Mouse (Mus musculus): ENCODE measurements around the gene C1qtnf7. TPM values are rescaled to one million over a fixed set of nuclear protein-coding genes. Genes with fewer than 3 reads are reported as not detected.

Gene C1qtnf7
- total and polyA plus RNA-seq, 3 experiments, result not detected

DNA sequence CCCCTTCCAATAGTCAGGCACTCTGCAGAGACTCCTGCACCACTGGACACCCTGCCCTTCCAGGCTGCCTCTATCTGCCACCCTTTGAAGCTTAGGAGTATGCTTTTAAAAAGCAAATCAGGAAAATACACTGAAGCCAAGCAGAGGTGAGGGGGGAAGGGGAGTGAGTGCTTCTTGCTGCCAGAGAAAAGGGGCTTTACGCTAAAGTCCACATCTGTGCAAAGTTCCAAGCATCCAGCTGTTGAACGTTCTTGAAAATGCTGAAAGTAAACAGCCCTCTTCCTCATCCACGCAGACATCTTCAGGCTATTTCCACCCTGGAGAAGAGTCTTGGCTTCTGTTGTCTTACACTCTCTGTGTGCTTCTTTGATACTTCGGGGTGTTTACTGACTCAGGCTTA, 34.6 kb downstream of the C1qtnf7 start:
- TF ChIP-seq USF2 (IDR thresholded peaks at IDR 0.05; ENCODE audit: borderline replicate concordance in 1 of 2, insufficient read depth in 1 of 2, low read depth in 1 of 2, low read length in 2 of 2) (no peak), NELFE (IDR thresholded peaks at IDR 0.05; ENCODE audit: low read depth, low read length) (no peak), CHD1 (IDR thresholded peaks at IDR 0.05; ENCODE audit: low read depth, low read length) (no peak), KAT2A (conservative IDR thresholded peaks at IDR 0.05; ENCODE audit: low read depth, low read length) (no peak), GATA1 (IDR thresholded peaks at IDR 0.05; ENCODE audit: low read depth, low read length) (no peak), ETS1 (IDR thresholded peaks at IDR 0.05; ENCODE audit: low read depth, low read length) (no peak), SMC3 (IDR thresholded peaks at IDR 0.05; ENCODE audit: low read depth, low read length) (no peak), RCOR1 (IDR thresholded peaks at IDR 0.05; ENCODE audit: low read depth, low read length) (no peak), MXI1 (IDR thresholded peaks at IDR 0.05; ENCODE audit: low read depth, low read length) (no peak), MAX (IDR thresholded peaks at IDR 0.05; ENCODE audit: low read length) (no peak), E2F4 (IDR thresholded peaks at IDR 0.05; ENCODE audit: borderline replicate concordance, low read depth, low read length) (no peak), MAFK (IDR thresholded peaks at IDR 0.05; ENCODE audit: borderline replicate concordance, low read depth, low read length) (no peak), SIN3A (IDR thresholded peaks at IDR 0.05; ENCODE audit: low read length) (no peak), POLR2AphosphoS2 (IDR thresholded peaks at IDR 0.05; ENCODE audit: low read length) (no peak), POLR2A (IDR thresholded peaks at IDR 0.05; ENCODE audit: control insufficient read depth in 1 of 2, insufficient read depth in 1 of 2, low read depth in 1 of 2, low read length in 2 of 2, poor library complexity in 1 of 2) (no peak), MAZ (IDR thresholded peaks at IDR 0.05; ENCODE audit: low read depth, low read length) (no peak), CHD2 (IDR thresholded peaks at IDR 0.05; ENCODE audit: low read length) (no peak), ZC3H11A (IDR thresholded peaks at IDR 0.05; ENCODE audit: low read depth, low read length) (no peak), MEF2A (IDR thresholded peaks at IDR 0.05; ENCODE audit: extremely low read depth, insufficient replicate concordance, low read depth, low read length, poor library complexity, severe bottlenecking) (no peak), JUND (IDR thresholded peaks at IDR 0.05; ENCODE audit: low read depth, low read length) (no peak)
- H3K36me3 ChIP-seq (ENCODE audit: control insufficient read depth in 1 of 2, insufficient read depth in 2 of 2, low read length in 2 of 2), result no peaks in the 10 kb centered on the region
- H3K9me3 ChIP-seq (replicated peaks; ENCODE audit: insufficient read depth, low read length), result no peaks in the 10 kb centered on the region
- DNase-seq (ENCODE audit: low read depth, low spot score), result no peak
- H3K9ac ChIP-seq (ENCODE audit: control insufficient read depth, low read depth, low read length, poor library complexity, severe bottlenecking), result no peak overlapping the region
- no peaks in the 10 kb centered on the region for H3K27me3 ChIP-seq (ENCODE audit: control insufficient read depth in 1 of 2, insufficient read depth in 2 of 2, low read length in 2 of 2)
- H3K79me2 ChIP-seq (ENCODE audit: control insufficient read depth, insufficient read depth, low read length, poor library complexity), result no peaks in the 10 kb centered on the region
- H3K27ac ChIP-seq (ENCODE audit: control insufficient read depth, low read depth, low read length), result no peak overlapping the region
- no peaks in the 10 kb centered on the region for H3K4me1 ChIP-seq (ENCODE audit: control insufficient read depth in 1 of 2, insufficient read depth in 2 of 2, low read length in 2 of 2)
- H3K4me3 ChIP-seq (ENCODE audit: control insufficient read depth in 1 of 2, insufficient read depth in 1 of 2, low read depth in 2 of 2, low read length in 2 of 2), result no peak overlapping the region

DNA sequence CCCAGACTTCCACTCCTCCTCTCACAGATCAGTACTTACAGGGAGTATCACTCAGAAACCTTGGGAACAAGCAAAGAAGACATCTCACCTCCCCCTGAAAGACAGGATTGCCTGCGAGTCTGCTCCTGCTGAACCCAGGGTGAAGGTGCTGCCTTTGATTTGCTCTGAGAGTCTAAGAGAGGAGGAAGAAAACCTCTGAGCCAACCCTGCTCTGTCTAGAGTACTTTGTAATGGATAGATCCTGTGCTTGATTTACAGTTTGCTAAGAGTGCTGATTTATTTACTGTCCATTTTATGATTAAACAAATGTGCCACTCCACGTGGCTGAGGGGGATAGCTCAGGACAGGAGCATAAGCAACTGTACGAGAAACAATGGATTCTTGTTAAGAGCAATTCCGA, 35.1 kb downstream of the C1qtnf7 start:
- Histone ChIP-seq H3K4me1 (ENCODE audit: control insufficient read depth in 1 of 2, insufficient read depth in 2 of 2, low read length in 2 of 2) (no peaks in the 10 kb centered on the region), H3K79me2 (ENCODE audit: control insufficient read depth, insufficient read depth, low read length, poor library complexity) (no peaks in the 10 kb centered on the region), H3K9ac (ENCODE audit: control insufficient read depth, low read depth, low read length, poor library complexity, severe bottlenecking) (no peak overlapping the region), H3K9me3 (replicated peaks; ENCODE audit: insufficient read depth, low read length) (no peaks in the 10 kb centered on the region), H3K4me3 (ENCODE audit: control insufficient read depth in 1 of 2, insufficient read depth in 1 of 2, low read depth in 2 of 2, low read length in 2 of 2) (no peak overlapping the region), H3K27ac (ENCODE audit: control insufficient read depth, low read depth, low read length) (no peak overlapping the region), H3K27me3 (ENCODE audit: control insufficient read depth in 1 of 2, insufficient read depth in 2 of 2, low read length in 2 of 2) (no peaks in the 10 kb centered on the region), H3K36me3 (ENCODE audit: control insufficient read depth in 1 of 2, insufficient read depth in 2 of 2, low read length in 2 of 2) (no peaks in the 10 kb centered on the region)
- DNase-seq (ENCODE audit: low read depth, low spot score), result no peak
- TF ChIP-seq E2F4 (IDR thresholded peaks at IDR 0.05; ENCODE audit: borderline replicate concordance, low read depth, low read length) (no peak), BHLHE40 (IDR thresholded peaks at IDR 0.05; ENCODE audit: borderline replicate concordance, low read depth, low read length) (no peak), JUND (IDR thresholded peaks at IDR 0.05; ENCODE audit: low read depth, low read length) (no peak), MAX (IDR thresholded peaks at IDR 0.05; ENCODE audit: low read length) (no peak), MXI1 (IDR thresholded peaks at IDR 0.05; ENCODE audit: low read depth, low read length) (no peak), ZC3H11A (IDR thresholded peaks at IDR 0.05; ENCODE audit: low read depth, low read length) (no peak), ZNF384 (IDR thresholded peaks at IDR 0.05; ENCODE audit: low read depth, low read length) (no peak), USF2 (IDR thresholded peaks at IDR 0.05; ENCODE audit: borderline replicate concordance in 1 of 2, insufficient read depth in 1 of 2, low read depth in 1 of 2, low read length in 2 of 2) (no peak), POLR2A (IDR thresholded peaks at IDR 0.05; ENCODE audit: control insufficient read depth in 1 of 2, insufficient read depth in 1 of 2, low read depth in 1 of 2, low read length in 2 of 2, poor library complexity in 1 of 2) (no peak), NRF1 (IDR thresholded peaks at IDR 0.05; ENCODE audit: insufficient read depth, low read depth, low read length, poor library complexity, severe bottlenecking) (no peak), POLR2AphosphoS2 (IDR thresholded peaks at IDR 0.05; ENCODE audit: low read length) (no peak), MAFK (IDR thresholded peaks at IDR 0.05; ENCODE audit: borderline replicate concordance, low read depth, low read length) (no peak), SMC3 (IDR thresholded peaks at IDR 0.05; ENCODE audit: low read depth, low read length) (no peak), RCOR1 (IDR thresholded peaks at IDR 0.05; ENCODE audit: low read depth, low read length) (no peak), USF1 (IDR thresholded peaks at IDR 0.05; ENCODE audit: low read depth, low read length) (no peak)

Data from MEL (cell line).